Mouse (Mus musculus) kidney, adult 8-10 months (tissue): ENCODE results near the gene Magi2.

Experiments used
- DNase-seq, 2 experiments: peaks; one replicate each; pipeline ENCODE4 v3.0.0; 2022

The Magi2 gene

GRCm38 (mm10) chr5:19973852-19974251 is 747.0 kb downstream of the Magi2 start:
- DNase-seq = no peak

- DNase-seq = no peak
Observed at GRCm38 (mm10) chr5:19981518-19981917, 754.7 kb downstream of the Magi2 start.

DNA sequence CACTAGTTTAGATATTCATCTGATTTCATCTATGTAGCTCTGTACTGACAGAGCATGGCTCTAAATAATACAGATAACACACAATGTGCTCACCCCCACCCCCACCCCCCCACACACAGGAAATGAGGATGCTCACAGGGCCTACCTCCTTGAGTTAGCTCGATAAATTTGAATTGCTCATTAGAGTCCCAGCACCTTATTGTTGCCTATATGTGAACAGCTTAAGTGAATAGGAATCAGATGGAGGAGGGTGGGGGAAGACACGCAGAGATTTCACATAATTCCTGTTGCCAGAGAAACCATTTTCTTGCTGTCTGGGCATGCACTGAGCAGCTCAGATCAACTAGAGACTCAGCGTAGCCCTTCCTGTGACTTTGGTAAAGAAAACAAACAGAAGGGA is 755.2 kb downstream of the Magi2 start:
- DNase-seq = no peak

DNA sequence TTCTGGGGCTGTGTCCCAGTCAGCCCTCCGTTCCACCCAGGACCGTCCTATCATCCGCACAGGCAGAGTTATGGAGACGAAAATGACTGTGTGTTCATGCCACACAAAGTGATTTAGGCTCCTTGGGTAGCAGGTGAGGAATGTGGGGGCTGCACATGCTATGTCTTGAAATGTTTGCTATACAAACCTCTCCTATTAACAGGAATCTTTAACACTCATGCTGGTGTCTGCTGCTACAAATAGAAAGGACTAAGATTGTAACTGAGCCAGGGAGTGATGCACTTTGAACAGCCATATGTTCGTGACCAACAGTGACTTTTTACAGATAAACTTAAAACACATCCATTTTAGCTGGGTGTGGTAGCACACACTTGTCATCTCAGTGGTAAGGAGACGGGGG is 772.6 kb downstream of the Magi2 start:
- DNase-seq = no peak

- DNase-seq = no peak
Observed at GRCm38 (mm10) chr5:19999912-20000311, 773.1 kb downstream of the Magi2 start.

- DNase-seq = no peak
Observed at GRCm38 (mm10) chr5:20006616-20007015, 779.8 kb downstream of the Magi2 start.

DNA sequence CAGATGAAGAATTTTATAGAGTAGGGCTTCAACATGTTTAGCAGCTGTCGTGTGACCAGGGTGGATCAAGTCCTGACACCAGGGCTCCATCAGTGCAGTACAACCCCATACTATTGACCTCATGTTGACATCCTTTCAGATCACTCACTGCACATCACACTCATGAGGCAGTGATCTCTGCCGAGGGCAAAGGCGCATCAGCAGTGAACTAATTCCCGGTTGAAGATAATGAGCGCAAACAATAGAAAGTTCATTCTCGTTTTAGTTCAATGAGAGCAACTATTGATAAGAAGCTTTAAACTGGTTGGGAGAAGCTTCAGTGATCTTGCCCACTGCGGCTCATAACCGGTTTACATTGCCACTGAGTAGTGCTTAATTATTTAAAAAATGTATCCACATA is 780.4 kb downstream of the Magi2 start:
- DNase-seq = no peak

GRCm38 (mm10) chr5:20010210-20010609 is 783.4 kb downstream of the Magi2 start:
- DNase-seq = no peak

DNA sequence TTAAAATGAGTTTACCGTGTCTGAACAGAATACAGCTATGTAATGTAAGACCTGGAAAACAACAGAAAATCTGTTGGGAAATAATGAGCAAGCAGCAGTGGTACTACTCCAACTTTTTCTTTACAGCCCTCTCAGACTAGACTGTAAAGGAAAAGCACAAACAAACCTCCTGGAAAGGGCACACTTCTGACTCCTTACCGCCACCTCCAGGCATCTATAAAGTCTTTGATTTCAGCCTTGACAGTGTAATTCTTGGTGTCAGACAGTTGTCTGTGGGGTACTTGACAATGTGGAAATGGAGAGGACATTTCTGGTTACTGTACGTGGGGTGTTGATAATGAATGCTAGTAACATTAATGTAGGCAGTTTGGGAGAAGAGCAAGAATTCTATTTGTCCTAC is 791.2 kb downstream of the Magi2 start:
- DNase-seq = no peak

- no peak for DNase-seq
Observed at GRCm38 (mm10) chr5:20046649-20047048, 819.8 kb downstream of the Magi2 start.

- DNase-seq = no peak
Observed at GRCm38 (mm10) chr5:20048386-20048785, 821.5 kb downstream of the Magi2 start.

- no peak for DNase-seq
Observed at GRCm38 (mm10) chr5:20050284-20050683, 823.4 kb downstream of the Magi2 start.

DNA sequence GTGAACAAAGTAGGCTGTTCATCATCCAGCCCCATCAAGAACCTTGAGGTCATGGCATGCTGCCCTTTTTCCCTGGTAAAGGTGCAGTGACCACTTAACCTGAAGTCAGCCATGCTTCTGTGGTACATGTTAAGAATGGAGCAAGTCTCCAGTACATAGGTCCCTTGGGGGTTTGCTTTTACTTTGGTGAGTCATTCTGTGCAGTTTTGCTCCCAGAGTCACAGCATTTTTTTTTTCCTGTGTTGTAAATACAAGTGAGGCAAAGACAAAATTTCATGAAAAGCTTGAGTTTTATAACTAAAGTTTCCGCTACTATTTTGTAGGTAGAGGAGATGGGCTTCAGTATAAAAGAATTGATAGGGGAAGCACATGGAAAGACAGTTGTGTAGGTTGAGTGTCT is 828.2 kb downstream of the Magi2 start:
- DNase-seq = no peak

DNA sequence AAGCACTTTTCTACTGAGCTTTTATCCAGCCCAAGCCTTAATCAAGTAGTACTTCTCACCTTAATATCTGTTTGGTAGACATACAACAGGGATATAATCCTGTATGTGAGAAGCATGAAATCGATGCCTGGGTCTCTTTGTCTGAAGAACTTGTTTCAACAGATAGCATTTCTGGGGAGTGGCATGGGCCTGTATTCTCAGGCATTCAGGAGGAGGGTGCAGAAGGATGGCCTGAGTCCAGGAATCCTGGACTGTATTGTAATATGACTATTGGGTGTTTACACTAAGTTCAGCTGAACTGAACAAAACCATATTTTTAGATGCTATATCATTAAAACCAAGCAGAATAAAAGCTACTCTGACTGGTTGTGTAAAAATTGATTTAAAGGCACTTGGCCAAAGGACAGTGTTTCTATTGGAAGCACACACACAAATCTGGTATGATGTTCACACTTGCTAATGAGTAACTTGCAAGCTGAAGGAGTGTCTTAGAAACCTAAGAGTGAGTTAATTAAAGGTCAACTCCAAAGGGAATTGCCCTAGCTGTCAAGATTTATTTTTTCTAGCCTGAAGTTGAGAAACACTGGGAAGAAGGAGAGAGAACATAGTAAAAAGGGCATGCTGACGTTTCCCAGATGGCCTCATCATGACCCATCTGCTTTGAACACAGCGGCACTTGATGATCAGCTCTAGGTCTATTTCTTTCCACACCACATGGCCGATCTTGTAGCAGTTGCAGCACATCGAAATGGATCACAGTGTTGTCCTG is 829.4 kb downstream of the Magi2 start:
- peak in 1 of 2 experiments; percentile 39 for DNase-seq

GRCm38 (mm10) chr5:20056856-20057255 is 830.0 kb downstream of the Magi2 start:
- DNase-seq = no peak

GRCm38 (mm10) chr5:20062011-20062410 is 835.2 kb downstream of the Magi2 start:
- DNase-seq = no peak

GRCm38 (mm10) chr5:20065081-20065480 is 838.2 kb downstream of the Magi2 start:
- no peak for DNase-seq

- DNase-seq = no peak
Observed at GRCm38 (mm10) chr5:20068496-20068895, 841.7 kb downstream of the Magi2 start.

GRCm38 (mm10) chr5:20068921-20069486 is 842.2 kb downstream of the Magi2 start:
- DNase-seq = no peak

DNA sequence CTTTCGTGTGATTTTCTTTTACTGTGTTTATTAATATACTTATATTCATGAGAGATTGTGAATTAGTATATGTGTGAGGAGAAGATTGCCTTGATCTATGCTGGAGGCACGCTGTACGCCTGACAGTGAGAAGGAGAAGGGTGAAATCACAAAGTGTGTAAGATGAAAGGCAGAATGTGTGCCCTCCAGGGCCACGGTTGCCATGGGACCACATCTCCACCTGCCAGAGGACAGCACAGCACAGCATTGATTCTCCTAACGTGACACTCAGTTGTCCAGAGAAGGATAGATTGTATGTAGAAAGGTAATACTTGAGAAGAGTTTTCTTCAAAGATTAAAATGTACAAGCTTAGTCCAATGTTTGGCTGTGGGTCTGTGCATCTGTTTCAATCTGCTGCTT is 847.3 kb downstream of the Magi2 start:
- no peak for DNase-seq

- DNase-seq = no peak
Observed at GRCm38 (mm10) chr5:20074867-20075266, 848.0 kb downstream of the Magi2 start.

- no peak for DNase-seq
Observed at GRCm38 (mm10) chr5:20078931-20079330, 852.1 kb downstream of the Magi2 start.

- DNase-seq = no peak
Observed at GRCm38 (mm10) chr5:20080605-20081309, 853.9 kb downstream of the Magi2 start.

DNA sequence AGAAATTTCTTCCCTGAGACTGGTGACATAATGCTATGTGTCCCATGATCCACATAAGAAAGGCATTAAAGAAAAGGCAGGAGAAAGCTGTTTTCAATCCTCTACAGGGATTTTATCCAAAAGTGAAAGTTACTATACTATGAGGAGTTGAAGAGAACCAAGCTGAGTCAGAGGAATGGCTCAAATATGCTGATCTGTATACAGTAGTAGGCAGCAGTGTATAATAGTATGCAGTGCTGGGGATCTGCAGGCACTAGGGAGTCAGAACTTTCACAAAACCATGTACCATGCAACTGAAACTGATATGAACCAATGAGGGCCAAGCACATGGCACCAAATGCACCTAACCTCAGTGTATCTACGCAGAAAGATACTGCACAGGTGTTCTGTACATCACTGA is 855.5 kb downstream of the Magi2 start:
- DNase-seq = no peak
